Mouse (Mus musculus): ENCODE measurements around the gene Gipc1. TPM values are rescaled to one million over a fixed set of nuclear protein-coding genes. Genes with fewer than 3 reads are reported as not detected.

Gene Gipc1
- 9.7 TPM for polyA plus RNA-seq (2015; fragmentation: Illumina TruSeq; extraction: RNeasy Lipid Tissue Mini Kit (QIAGEN cat#74804); ENCODE audit: insufficient read depth, low read depth, low replicate concordance)

DNA sequence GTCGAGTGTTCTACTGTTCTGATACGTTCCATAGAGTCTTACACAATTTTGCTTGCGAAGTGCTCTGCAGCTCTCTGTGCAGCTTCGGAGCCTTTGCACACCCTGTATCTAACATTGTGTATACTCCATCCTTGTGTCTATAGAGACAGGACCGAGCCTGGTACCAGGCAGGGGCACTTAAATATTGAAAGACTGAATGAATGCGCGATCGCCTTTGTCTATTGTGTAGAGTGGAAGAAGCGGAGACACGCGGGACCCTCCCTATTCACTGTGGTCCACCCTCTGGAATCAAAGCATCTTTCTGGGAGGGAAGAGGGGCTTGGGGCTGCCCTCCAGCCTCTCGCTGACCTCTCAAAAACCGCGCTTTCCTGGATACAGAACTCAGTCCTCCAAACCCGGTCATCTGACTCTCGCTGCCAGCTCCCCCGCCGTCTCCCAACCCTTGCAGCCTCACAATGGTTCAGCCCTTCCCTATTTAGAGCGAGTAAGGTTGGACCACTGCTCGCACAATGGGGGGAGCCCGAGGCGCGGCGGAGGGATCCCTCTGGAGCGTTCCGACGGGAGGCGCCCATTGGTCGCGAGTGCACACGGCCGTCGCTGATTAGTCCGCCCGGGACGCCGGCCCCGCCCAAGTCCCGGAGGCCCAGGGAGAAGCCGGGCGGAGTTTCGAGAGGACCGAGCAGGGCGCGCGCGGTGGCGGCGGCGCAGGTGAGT, at the start of gene Gipc1:
Gene Gipc1, plus strand, starts transcription at position 648 of the 714 bp plus-strand sequence.

DNA sequence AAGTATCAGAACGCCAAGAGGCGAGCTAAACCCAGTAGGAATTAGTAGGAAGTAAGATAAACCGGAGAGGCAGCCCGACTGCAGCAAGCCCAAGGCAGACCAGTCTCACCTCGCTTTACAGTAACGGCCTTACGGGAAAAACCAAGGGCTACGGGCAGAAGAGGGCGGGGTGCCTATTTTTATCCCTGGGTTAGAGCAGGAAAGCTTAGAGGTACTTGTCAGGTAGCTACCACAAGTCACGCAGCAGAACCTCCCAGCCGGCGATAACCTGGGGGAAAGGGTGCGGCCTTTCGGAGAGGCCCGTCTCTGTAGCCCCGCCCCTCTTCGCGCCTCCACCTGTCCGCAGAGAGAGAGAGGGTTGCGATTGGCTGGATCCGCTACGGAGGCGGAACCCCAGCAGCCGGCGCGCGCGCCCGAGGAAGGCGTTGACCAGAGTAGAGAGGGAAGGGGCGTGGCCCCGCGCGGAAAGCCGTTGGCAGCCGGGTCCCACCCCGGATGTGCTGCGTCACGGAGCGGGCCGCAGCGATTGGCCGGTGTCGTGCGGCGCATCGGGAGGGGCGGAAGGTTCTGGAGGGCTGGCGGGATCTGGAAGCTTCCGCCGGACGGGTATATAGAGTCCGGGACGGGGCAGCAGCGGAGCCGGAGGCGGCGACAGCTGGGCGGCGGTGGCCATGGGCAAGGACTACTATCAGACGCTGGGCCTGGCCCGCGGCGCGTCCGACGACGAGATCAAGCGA, 44.6 kb upstream of the Gipc1 start, which contains the start of the genes Tecr and Dnajb1:
Gene Tecr, minus strand, starts transcription at position 311 of the 737 bp plus-strand sequence.
Gene Dnajb1, plus strand, starts transcription at position 533 of the 737 bp plus-strand sequence.

GRCm38 (mm10) chr8:83665969-83666865, 13.7 kb downstream of the Gipc1 start, which contains the start of gene Ptger1:
Gene Ptger1, plus strand, starts transcription at chr8:83666678.

DNA sequence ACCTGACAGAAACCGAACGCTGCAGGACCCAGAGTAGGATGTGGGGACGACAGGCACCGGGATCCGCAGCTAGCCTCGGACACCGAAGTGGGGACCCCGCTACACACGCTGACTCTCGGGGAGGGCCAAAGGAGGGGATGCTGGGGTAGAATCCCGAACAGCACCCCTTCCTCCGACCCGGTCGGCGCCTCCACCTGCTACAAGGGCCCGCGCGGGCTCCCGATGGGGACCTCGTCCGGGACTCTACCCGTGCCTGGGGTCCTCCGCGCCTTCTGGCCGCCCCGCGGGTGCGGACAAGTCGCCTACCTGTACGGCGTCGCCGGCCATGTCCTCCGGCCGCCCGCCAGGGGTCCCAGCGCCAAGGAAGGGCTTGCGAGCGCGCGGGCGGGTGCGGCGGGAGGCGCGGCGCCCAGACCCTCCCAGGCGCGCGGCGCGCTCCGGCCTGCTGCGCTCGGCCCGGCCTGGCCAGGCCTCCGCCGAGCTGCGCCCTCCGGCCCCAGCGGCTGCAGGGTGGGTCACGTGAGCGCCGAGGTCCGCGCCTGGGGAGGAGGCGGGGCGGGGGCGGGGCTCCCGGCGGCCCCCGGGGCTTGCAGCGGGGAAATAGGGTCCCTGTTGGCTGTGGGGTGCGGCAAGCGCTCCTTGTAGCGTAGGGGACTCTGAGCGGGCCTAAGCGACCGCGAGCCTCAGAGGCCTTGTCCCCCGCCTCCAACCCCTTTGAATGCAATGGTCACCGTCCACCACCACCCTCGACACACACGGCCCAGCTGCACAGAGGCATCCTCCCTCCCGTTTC, 46.4 kb downstream of the Gipc1 start, which contains the start of gene Pkn1:
Gene Pkn1, minus strand, starts transcription at position 519 of the 793 bp plus-strand sequence.

Other genes starting within 250 kb of the Gipc1 start
- gene Scoc, start 194.3 kb upstream of the Gipc1 start, polyA plus RNA-seq (2015; fragmentation: Illumina TruSeq; extraction: RNeasy Lipid Tissue Mini Kit (QIAGEN cat#74804); ENCODE audit: insufficient read depth, low read depth, low replicate concordance), result 17.8 TPM
- gene Olfr370, start 116.9 kb upstream of the Gipc1 start, polyA plus RNA-seq (2015; fragmentation: Illumina TruSeq; extraction: RNeasy Lipid Tissue Mini Kit (QIAGEN cat#74804); ENCODE audit: insufficient read depth, low read depth, low replicate concordance), result not detected
- gene Ndufb7, start 86.0 kb upstream of the Gipc1 start, polyA plus RNA-seq (2015; fragmentation: Illumina TruSeq; extraction: RNeasy Lipid Tissue Mini Kit (QIAGEN cat#74804); ENCODE audit: insufficient read depth, low read depth, low replicate concordance), result 74.6 TPM
- gene Tecr, start 44.7 kb upstream of the Gipc1 start, polyA plus RNA-seq (2015; fragmentation: Illumina TruSeq; extraction: RNeasy Lipid Tissue Mini Kit (QIAGEN cat#74804); ENCODE audit: insufficient read depth, low read depth, low replicate concordance), result 77.7 TPM
- gene Dnajb1, start 44.5 kb upstream of the Gipc1 start, polyA plus RNA-seq (2015; fragmentation: Illumina TruSeq; extraction: RNeasy Lipid Tissue Mini Kit (QIAGEN cat#74804); ENCODE audit: insufficient read depth, low read depth, low replicate concordance), result 7.8 TPM
- gene Ptger1, start 14.0 kb downstream of the Gipc1 start, polyA plus RNA-seq (2015; fragmentation: Illumina TruSeq; extraction: RNeasy Lipid Tissue Mini Kit (QIAGEN cat#74804); ENCODE audit: insufficient read depth, low read depth, low replicate concordance), result 0.18 TPM
- gene Pkn1, start 46.5 kb downstream of the Gipc1 start, polyA plus RNA-seq (2015; fragmentation: Illumina TruSeq; extraction: RNeasy Lipid Tissue Mini Kit (QIAGEN cat#74804); ENCODE audit: insufficient read depth, low read depth, low replicate concordance), result 26.2 TPM
- 10.1 TPM for gene Ddx39, start 62.5 kb downstream of the Gipc1 start, polyA plus RNA-seq (2015; fragmentation: Illumina TruSeq; extraction: RNeasy Lipid Tissue Mini Kit (QIAGEN cat#74804); ENCODE audit: insufficient read depth, low read depth, low replicate concordance)
- 16.6 TPM for gene Adgre5, start 88.6 kb downstream of the Gipc1 start, polyA plus RNA-seq (2015; fragmentation: Illumina TruSeq; extraction: RNeasy Lipid Tissue Mini Kit (QIAGEN cat#74804); ENCODE audit: insufficient read depth, low read depth, low replicate concordance)
- gene Adgrl1, start 247.4 kb downstream of the Gipc1 start, polyA plus RNA-seq (2015; fragmentation: Illumina TruSeq; extraction: RNeasy Lipid Tissue Mini Kit (QIAGEN cat#74804); ENCODE audit: insufficient read depth, low read depth, low replicate concordance), result 7.4 TPM

All from pancreas, adult 10 weeks (tissue).